Mouse (Mus musculus) thymus, adult 18-20 months (tissue): Measurements from ENCODE around the gene Tubb4a.
A peak's percentile ranks its signal among the peaks of the same experiment; 100 is the strongest.

Experiments
- DNase-seq, 2 experiments: peaks; one replicate each; pipeline ENCODE4 v3.0.0; 2022; ENCODE audit warnings: mixed read lengths in 2 of 2

Tubb4a gene

GRCm38 (mm10) chr17:57099629-57100325 is 12.2 kb upstream of the Tubb4a start:
- DNase-seq = no peak

- no peak for DNase-seq
Measured at GRCm38 (mm10) chr17:57098321-57098720, 10.7 kb upstream of the Tubb4a start.

DNA sequence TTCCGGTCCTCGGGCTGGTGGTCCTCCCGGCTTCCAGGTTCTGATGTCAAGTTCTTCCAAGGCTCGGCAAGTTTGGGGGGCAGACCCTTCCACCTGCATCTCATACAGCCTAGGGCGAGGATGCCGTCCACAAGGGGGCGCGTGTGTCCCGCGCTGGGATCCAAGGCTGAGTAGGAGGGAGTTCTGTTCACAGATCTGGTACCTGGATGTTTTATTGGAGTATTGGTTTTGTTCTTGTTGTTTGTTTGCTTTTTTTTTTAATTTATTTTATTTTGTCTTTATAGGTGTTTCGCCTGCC is 9.0 kb upstream of the Tubb4a start:
- DNase-seq = peak; percentile 70 to 76

DNA sequence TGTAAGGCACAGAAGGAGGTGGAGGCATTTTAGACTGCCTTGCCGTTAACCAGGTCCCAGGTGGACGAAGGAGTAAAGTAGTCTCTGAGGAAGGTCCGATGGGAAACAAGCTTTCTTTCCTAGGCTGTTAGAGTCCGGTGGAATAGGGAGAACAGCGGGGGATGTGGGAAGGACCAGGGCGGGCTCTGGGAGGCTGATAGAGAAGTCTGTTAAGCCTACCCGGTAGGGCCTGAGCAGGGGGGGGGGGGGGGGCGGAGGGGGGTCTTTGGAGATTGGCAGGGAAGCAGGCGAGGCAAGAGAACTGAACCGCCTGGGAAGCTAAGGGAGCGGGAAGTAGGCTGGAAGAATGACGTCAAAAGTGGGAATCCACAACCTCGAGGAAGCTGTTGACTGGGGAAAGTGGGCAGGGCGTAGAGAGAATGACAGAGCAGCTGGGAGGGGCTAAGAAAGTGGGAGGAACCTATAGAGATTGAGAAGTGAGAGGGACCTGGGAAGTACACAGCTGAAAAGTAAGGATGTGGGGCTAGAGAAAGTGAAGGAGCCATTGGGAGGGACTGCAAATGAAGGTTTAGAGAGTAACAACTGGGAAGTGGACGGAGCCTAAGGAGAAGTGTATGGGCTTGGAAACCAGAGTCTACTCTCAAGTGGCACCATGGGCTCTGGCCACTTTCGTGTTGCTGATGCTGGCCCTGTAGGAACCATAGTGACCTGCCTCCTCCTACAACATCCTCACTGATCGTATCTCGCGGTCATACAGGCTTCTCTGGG is 8.5 kb upstream of the Tubb4a start:
- no peak for DNase-seq

GRCm38 (mm10) chr17:57094222-57094621 is 6.6 kb upstream of the Tubb4a start:
- no peak for DNase-seq

DNA sequence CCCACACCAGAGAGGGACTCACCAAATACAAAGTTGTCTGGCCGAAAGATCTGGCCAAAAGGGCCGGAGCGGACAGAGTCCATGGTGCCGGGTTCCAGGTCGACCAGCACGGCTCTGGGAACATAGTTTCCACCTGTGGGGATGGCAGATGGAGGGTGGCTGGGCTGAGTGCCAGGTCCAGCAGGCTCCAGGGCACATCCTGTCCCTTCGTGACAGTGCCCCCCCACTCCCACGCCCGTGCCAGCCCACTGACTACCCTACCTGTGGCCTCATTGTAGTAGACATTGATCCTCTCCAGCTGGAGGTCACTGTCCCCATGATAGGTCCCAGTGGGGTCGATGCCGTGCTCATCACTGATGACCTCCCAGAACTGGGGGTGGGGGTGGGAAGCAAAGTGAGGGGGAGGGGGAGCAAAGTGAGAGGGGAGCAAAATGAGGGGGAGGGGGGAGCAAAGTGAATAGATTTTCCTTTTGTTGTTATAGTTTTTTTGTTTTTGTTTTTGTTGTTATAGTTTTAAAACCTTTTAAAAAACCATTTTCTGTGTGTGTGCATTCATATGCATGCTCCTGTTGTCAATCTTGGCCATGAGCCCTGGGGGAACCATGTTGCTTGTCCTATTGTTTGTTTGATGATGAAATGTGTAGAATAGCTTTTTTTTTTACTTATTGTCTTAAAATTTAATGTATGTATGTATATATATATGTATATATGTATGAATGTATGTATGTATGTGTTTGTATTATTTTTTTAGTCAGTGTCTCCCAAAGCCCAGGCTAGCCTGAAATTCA is 1.4 kb downstream of the Tubb4a start:
- no peak for DNase-seq

GRCm38 (mm10) chr17:57082481-57082880 is 5.1 kb downstream of the Tubb4a start:
- no peak for DNase-seq

DNA sequence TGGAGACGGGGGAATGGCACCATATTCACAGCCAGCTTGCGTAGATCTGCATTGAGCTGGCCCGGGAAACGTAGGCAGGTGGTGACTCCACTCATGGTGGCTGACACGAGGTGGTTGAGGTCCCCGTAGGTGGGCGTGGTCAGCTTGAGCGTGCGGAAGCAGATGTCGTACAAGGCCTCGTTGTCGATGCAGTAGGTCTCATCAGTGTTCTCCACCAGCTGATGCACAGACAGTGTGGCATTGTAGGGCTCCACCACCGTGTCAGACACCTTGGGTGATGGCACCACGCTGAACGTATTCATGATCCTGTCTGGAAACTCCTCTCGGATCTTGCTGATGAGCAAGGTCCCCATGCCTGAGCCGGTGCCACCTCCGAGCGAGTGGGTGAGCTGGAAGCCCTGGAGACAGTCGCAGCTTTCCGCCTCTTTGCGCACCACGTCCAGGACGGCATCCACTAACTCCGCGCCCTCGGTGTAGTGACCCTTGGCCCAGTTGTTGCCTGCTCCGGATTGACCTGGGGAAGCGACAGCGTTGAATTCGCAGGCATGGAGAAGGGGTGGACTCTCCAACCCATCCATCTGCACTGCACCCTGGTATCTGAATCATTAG is 6.2 kb downstream of the Tubb4a start:
- no peak for DNase-seq

- DNase-seq = no peak
Measured at GRCm38 (mm10) chr17:57079919-57080318, 7.7 kb downstream of the Tubb4a start.

GRCm38 (mm10) chr17:57078336-57078735 is 9.2 kb downstream of the Tubb4a start, which contains the start of gene Dennd1c:
Gene Dennd1c (minus strand): TSS chr17:57078514.
- peak; percentile 77 to 86 for DNase-seq

GRCm38 (mm10) chr17:57076916-57077315 is 10.7 kb downstream of the Tubb4a start:
- no peak for DNase-seq

DNA sequence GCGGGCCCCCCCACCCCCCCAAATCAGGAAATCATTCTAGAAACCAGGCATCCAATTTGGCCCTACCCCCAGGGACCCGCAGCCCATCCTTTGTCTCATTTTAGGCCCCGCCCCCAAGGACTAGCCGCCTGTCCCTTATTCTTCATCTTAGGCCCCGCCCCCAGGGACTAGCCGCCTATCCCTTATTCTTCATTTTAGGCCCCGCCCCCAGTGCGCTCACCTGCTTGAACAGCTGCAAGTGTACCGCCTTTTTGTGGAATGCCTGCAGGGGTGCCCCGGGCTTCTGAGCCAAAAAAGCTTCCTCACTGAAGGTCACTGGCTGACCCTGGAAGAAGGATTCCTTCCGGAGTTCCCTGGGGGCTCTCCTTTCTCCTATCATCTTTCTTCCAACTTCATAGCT is 16.9 kb downstream of the Tubb4a start:
- no peak for DNase-seq

- DNase-seq = no peak
Measured at GRCm38 (mm10) chr17:57070272-57070671, 17.3 kb downstream of the Tubb4a start.

GRCm38 (mm10) chr17:57066908-57067307 is 20.7 kb downstream of the Tubb4a start:
- DNase-seq = no peak

- no peak for DNase-seq
Measured at GRCm38 (mm10) chr17:57063031-57063430, 24.6 kb downstream of the Tubb4a start.

DNA sequence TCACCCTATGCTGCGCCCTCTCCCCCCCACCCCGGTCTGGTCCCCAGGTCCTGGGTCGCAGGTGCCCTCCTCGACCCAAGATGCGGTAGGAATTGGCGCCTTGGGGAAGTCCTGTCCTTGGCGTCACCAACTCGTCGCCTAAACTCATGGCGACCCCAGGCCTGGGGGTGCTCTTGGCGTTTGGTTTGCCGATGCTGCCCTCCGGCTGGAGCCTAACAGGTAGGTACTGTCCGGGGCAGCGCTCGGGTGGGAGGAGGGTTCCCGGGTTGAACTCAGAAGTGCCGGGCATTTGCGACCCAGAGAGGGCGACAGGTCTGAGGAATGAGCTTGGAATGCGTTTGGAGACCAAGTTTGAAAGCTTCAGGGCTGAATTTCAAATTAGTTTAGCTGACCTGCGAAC is 25.0 kb downstream of the Tubb4a start:
- DNase-seq = no peak

GRCm38 (mm10) chr17:57062011-57062521 is 25.5 kb downstream of the Tubb4a start:
- DNase-seq = peak; percentile 38 to 65

DNA sequence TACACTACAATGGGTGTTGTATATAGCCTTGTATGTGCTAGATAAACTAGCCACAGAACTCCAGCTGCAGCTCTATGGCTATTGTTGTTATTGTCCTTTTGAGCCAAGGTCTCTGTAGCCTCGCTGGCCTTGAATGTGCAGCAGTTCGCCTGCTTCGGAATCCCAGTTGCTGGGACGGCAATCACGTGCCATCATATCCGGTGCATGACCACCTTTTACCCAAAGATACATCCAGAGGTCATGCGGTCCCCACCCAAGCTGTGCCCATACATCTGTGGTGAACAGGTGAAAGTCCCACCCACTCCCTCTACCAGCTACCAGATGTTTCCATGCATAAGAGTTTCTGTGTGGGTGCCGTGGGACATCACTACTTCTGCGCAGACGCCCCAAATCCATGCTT is 26.5 kb downstream of the Tubb4a start:
- DNase-seq = peak in 1 of 2 experiments; percentile 33

GRCm38 (mm10) chr17:57060231-57060801 is 27.3 kb downstream of the Tubb4a start:
- peak; percentile 91 to 96 for DNase-seq

- peak; percentile 63 to 72 for DNase-seq
Measured at GRCm38 (mm10) chr17:57059486-57059977, 28.1 kb downstream of the Tubb4a start, which contains the start of gene Slc25a23. Gene Slc25a23 (minus strand): TSS chr17:57059863.

GRCm38 (mm10) chr17:57058891-57059485 is 28.6 kb downstream of the Tubb4a start, which contains the start of gene Crb3:
Gene Crb3 (plus strand): TSS chr17:57059105.
- peak in 1 of 2 experiments; percentile 24 for DNase-seq

- no peak for DNase-seq
Measured at GRCm38 (mm10) chr17:57056246-57056645, 31.3 kb downstream of the Tubb4a start.
